Mouse (Mus musculus) olfactory bulb, adult 2 months (tissue): ENCODE results near the gene Macrod1. TPM values are rescaled to one million over a fixed set of nuclear protein-coding genes. Genes with fewer than 3 reads are reported as not detected.

Experiments
- H3K27ac ChIP-seq: fragments of 200-500 bp; 2 replicates; pipeline ENCODE4 v1.5.1; 2012; ENCODE audit warnings: low read depth, low read length; ENCODE audit not compliant: insufficient read depth
- H3K4me1 ChIP-seq: fragments of 200-500 bp; 2 replicates; pipeline ENCODE4 v1.6.1; 2012; ENCODE audit warnings: low read length; ENCODE audit not compliant: control insufficient read depth, insufficient read depth
- H3K4me3 ChIP-seq: fragments of 200-500 bp; 2 replicates; pipeline ENCODE4 v1.5.1; 2012; ENCODE audit warnings: mild to moderate bottlenecking, low read depth, low read length, moderate library complexity; ENCODE audit not compliant: insufficient read depth
- CTCF ChIP-seq: fragments of 200-500 bp; IDR thresholded peaks from 2 replicates; pipeline ENCODE4 v1.5.1; 2012; ENCODE audit warnings: low read depth, mild to moderate bottlenecking, low read length, moderate library complexity; ENCODE audit not compliant: insufficient read depth
- POLR2A ChIP-seq: fragments of 200-500 bp; IDR thresholded peaks from 2 replicates; pipeline ENCODE4 v1.6.1; 2012; ENCODE audit warnings: mild to moderate bottlenecking, low read depth, low read length, moderate library complexity; ENCODE audit not compliant: insufficient read depth
- WGBS: fragments of 180-500 bp; shearing (Covaris S2); methylation state at CpG from one replicate; pipeline ENCODE4 v1.1.7; 2018; 5-methylcytosine and 5-hydroxymethylcytosine counted together
- polyA plus RNA-seq: library from polyadenylated mRNA; stranded (reverse); fragments of >200 nt; gene quantifications from 2 replicates; pipeline ENCODE4 v1.2.4, GENCODE M21; 2012; ENCODE audit warnings: low replicate concordance; ENCODE audit not compliant: missing spikeins, insufficient read depth, insufficient read length

Gene Macrod1
- polyA plus RNA-seq, 1 experiment = not detected

DNA sequence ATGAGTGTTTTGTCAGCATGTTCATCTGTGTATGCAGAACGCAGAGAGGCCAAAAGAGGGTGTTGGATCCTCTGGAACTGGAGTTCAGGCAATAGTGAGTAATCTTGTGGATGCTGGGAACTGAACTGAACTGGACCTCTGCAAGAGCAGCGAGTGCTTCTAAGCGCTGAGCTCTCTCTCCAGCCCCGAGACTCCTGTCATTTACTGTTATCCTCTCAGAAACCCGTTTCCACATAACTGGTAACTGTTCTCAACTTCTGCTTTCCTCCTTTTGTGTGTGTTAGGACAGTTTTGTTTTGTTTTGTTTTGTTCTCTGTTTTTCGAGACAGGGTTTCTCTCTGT lies 161.3 kb downstream of the Macrod1 start:
- no peak overlapping the region for H3K4me3 ChIP-seq
- no peak overlapping the region for H3K27ac ChIP-seq

DNA sequence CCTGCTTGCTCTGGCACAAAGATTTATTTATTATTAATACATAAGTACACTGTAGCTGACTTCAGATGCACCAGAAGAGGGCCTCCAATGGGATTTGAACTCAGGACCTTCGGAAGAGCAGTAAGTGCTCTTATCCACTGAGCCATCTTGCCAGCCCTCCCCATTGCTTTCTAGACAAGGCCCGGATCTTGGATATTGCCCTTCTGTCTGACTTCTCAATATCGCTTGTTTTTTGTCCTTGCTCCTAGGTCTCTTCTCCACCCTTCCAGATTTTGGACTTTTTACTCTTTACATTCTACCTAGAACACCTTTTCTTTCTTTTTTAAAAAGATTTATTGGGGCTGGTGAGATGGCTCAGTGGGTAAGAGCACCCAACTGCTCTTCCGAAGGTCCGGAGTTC lies 162.1 kb downstream of the Macrod1 start:
- H3K4me3 ChIP-seq = no peak overlapping the region
- WGBS = 92% methylated on average over 5 of the region's 5 CpGs
- no peak overlapping the region for H3K27ac ChIP-seq
- H3K4me1 ChIP-seq = peaks cover 13% of the 10 kb centered on the region
- TF ChIP-seq POLR2A (no peak), CTCF (no peak)

More for the DNA sequence above, 161.3 kb downstream of the Macrod1 start:
- 6% methylated on average over 6 of the region's 6 CpGs for WGBS
- peaks cover 13% of the 10 kb centered on the region for H3K4me1 ChIP-seq
- TF ChIP-seq CTCF = no peak
- TF ChIP-seq POLR2A = no peak

DNA sequence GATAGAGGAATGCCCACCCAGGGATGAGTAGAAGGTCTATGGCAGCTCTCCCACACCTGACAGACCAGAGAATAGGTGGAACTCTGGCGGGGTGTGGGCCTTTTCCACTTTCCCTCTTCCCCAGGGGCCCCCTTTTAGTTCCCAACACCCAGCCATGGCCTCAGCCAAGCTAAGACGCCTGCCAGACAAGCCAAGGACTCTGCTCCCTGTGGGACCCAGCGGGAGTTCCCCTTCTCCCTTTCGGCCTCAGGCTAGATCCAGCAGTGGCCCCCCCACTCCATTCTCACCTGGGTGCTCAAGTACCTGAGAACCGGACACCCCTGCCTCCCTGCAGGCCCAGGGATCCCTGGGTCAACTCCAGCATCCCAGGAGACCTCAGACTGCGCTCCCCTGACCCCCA lies 165.6 kb downstream of the Macrod1 start:
- TF ChIP-seq POLR2A (no peak), CTCF (no peak)
- 90% methylated on average over 6 of the region's 6 CpGs for WGBS
- Histone ChIP-seq H3K27ac (no peak overlapping the region), H3K4me1 (no peaks in the 10 kb centered on the region; the same call in 1 of the 2 replicates), H3K4me3 (no peak overlapping the region)

DNA sequence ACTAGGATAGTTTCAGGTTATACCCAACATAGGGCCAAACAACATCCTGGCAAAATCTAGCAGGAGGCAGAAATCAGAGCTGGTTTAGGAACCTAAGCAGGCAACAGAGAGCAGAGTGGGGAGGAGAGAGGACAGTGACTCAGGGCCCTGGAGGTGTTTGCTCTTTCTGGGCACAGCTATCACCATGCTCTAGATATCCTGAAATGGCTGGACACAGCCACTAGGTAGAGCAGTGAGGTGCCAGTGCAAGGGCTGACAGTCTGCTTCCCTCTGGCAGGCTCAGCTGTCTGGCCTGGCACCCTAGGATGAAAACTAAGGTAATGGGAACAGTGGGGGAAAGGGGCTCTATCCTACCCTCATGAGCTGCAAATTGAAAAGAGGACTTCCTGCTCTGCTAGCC lies 166.9 kb downstream of the Macrod1 start:
- no peak for TF ChIP-seq POLR2A
- no peak for TF ChIP-seq CTCF
- H3K4me1 ChIP-seq = no peaks in the 10 kb centered on the region
- no peak overlapping the region for H3K27ac ChIP-seq
- no peak overlapping the region for H3K4me3 ChIP-seq

DNA sequence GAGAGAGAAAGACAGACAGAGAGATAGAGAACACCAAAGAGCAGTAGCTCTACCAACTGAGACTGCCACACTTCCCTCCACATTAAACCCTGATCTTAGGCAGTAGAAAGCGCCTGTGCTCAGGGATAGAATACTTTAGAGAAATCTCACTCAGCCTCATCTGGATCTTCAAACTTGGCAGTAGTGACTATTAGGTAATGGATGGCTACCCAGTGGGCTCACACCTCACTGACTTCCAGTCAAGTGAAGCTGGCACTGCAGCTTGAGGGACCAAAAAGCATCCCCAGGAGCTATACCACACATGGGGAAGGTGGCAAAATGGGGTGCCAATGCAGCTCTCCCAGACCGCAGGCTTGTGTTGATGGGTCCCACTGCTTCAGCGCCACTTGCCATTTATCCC lies 167.6 kb downstream of the Macrod1 start:
- Histone ChIP-seq H3K4me3 (no peak overlapping the region), H3K27ac (no peak overlapping the region), H3K4me1 (no peaks in the 10 kb centered on the region)
- TF ChIP-seq CTCF = no peak
- TF ChIP-seq POLR2A = no peak
- WGBS = 90% methylated on average over 3 of the region's 3 CpGs

DNA sequence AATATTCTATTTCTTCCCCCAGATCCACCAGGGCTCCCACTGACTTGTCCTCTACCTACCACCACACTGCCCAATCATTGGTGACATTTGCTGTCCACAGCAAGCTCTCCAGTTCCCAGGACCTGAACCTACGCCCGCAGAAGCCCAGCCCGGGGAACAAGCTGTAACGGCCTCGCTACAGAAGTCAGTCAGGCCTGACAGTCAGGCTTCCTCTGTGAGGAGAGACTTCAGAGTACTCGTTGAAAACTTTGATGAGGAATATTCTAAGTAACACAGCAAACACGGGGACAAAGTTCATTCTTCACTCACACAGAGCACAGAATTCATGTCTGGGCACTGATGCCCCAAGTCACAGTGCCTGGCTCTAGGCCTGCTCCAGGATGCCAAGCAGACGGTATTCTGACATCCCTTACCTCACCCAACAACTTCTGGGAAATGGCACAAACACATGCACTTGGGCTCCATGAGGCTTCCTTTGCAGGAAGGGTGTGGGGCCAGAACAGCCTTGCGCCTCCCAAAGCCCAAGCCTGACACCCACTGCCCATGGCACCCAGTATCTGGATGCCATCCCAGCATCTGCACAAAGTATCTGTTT lies 168.6 kb downstream of the Macrod1 start:
- no peak for TF ChIP-seq POLR2A
- no peak for TF ChIP-seq CTCF

DNA sequence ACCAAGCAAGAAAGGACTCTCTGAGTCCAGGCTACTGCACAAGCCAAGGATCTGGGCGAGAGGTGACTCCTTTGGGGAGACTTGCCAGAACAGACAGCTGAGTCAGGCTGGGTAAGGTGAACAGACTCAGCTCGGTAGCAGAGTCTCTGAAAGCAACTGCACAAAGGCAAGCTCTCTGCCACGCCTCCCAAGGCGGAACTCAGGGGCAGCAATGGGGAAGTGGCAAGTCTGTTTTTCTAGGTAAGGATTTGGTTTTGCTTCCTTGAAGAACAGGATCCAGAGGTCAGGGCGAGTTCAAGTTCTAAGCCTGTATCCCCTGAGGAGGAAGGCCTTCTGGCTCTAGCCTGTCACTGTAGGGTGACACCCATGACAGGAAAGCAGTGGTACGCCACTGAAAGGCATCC lies 169.9 kb downstream of the Macrod1 start:
- Histone ChIP-seq H3K4me1 (no peaks in the 10 kb centered on the region), H3K4me3 (no peak overlapping the region), H3K27ac (no peak overlapping the region)
- TF ChIP-seq CTCF = no peak
- no peak for TF ChIP-seq POLR2A
- 73% methylated on average over 6 of the region's 6 CpGs for WGBS

More for the DNA sequence above, 168.6 kb downstream of the Macrod1 start:
- no peak overlapping the region for H3K4me3 ChIP-seq
- no peak overlapping the region for H3K27ac ChIP-seq
- H3K4me1 ChIP-seq = no peaks in the 10 kb centered on the region
- 79% methylated on average over 9 of the region's 9 CpGs for WGBS

DNA sequence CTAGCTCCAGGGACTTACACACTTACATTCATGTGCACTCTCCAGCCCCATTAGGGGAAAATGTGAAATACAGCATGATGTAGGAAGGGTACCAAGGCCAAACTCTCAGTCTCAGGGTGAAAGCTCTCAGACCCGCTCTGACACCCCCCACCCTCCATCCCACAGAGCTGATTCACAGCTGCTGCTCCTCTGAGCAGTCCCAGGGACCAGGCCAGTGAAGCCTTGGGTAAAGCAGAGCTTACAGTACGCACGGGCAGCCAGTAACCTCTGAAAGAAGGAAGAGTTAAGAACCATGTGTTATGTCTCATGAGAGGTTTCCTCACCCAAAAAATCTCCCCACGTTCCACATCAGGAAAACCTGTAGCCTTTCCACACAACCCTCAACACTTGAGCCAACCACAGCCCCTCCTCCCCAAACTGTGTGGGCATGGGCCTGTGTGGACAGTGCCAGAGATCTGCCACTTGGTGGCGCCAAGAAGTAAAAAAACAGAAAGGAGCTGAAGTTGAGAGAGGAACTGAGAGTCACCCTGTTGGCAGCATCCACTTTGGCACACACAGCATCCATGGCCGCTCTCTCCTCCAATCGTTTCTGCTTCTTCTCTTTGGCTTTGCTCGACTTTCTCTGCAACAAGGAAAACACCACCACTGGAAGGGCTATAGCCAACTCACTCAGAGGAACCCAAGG lies 178.1 kb downstream of the Macrod1 start:
- Histone ChIP-seq H3K4me1 (peaks cover 3% of the 10 kb centered on the region), H3K27ac (no peak overlapping the region), H3K4me3 (no peak overlapping the region)
- TF ChIP-seq CTCF = peak; percentile 70
- TF ChIP-seq POLR2A = no peak
- 33% methylated on average over 8 of the region's 8 CpGs for WGBS

DNA sequence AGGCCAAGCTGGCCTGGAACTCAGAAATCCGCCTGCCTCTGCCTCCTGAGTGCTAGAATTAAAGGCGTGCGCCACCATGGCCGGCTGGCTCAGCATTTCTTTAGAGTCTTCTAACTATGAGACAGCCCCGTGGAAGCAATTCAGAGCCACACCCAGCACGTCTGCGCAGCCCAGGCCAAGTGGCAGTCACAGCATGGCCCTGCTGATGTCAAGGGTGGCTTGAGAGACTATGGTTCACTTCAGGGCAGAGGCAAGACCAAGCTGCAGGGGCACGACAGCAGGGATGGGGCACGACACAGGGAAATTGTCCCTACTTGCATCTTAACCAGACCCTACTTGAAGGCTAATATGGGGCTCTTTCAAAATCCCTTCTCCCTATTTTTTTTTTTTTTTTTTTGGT lies 178.9 kb downstream of the Macrod1 start:
- no peak for TF ChIP-seq CTCF
- no peak for TF ChIP-seq POLR2A
- WGBS = 89% methylated on average over 9 of the region's 9 CpGs
- H3K4me3 ChIP-seq = no peak overlapping the region
- H3K4me1 ChIP-seq = peaks cover 5% of the 10 kb centered on the region
- no peak overlapping the region for H3K27ac ChIP-seq
